Mouse (Mus musculus): ENCODE data around the gene AI481877.
"Not testable (repeated sequence)": the region's sequence is repeated elsewhere in the genome, so short reads cannot be mapped to it uniquely, and the experiment has no call there.

AI481877 gene

DNA sequence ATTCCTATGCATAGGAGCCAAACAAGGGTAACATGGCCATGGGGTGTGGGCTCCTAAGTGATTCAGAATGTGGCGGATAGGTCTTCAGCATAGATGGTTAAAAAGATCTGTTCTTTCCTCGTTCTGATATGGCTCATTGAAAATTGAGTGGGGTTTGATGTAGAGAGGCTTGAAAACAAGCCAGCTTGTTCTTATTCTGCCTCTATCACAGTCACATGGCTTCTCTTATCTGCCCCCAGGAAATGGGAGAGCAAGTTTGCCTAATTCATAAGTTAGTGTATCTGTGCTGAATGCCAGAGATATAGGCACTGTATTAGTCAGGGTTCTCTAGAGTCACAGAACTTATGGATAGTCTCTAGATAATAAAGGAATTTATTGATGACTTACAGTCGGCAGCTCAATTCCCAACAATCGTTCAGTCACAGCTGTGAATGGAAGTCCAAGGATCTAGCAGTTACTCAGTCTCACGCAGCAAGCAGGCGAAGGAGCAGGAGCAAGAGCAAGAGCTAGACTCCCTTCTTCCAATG, at the start of gene AI481877:
AI481877 (minus strand) TSS at position 477 of the 527 bp plus-strand sequence.
- DNase-seq (ENCODE audit: low read depth) = not testable (repeated sequence)

DNA sequence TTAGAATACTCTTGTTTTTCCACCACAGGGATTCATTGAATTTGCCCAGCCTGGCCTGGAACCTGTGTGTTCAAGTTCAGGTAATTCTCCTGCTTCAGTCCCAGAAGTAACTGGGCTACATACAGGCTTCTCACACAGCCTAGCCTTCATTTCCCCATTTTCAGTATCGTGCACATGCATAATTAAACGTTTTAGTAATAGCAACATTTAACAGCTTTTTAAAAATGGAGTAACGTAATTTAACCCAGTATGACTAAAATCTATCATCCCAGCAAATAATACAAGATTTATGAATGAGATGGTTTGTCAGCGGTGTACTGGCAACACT, 49.7 kb upstream of the AI481877 start:
- no peak for DNase-seq (ENCODE audit: low read depth)

DNA sequence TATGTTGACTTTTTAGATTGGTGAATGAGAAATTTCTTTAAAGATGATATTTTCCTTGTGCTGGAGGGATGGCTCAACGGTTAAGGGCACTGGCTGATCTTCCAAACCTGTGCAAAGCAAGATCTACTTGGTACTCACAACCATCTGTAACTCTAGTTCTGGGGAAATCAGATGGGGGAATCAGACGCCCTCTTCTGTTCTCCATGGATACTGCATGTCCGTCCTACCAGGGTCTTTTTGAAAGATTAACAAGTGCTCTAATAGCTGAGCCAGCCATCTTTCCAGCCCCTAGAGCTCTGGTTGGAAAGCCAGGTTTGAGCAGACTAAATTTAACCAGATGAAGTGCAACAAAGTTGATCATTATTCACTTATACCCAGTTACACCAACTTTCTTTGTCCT, 48.5 kb upstream of the AI481877 start:
- DNase-seq (ENCODE audit: low read depth) = peak; percentile 65

DNA sequence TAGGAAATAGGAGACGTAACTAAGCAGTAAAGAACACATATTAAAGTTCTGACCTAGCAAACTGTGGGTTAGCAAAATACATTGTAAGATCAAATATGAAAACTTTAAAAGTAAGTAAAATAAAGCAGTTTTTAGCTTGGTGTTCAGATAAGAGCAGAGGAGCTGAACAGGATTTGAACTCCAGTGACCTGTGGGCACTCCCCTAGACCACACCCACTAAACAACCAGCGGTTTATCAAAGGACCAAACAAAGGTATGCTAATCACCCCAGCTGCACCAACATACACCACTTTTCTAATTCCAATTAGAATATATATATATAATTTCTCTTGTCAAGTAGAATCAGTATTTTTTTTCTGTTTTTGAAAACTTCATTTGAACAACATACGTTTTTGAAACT, 46.9 kb upstream of the AI481877 start:
- no peak for DNase-seq (ENCODE audit: low read depth)

DNA sequence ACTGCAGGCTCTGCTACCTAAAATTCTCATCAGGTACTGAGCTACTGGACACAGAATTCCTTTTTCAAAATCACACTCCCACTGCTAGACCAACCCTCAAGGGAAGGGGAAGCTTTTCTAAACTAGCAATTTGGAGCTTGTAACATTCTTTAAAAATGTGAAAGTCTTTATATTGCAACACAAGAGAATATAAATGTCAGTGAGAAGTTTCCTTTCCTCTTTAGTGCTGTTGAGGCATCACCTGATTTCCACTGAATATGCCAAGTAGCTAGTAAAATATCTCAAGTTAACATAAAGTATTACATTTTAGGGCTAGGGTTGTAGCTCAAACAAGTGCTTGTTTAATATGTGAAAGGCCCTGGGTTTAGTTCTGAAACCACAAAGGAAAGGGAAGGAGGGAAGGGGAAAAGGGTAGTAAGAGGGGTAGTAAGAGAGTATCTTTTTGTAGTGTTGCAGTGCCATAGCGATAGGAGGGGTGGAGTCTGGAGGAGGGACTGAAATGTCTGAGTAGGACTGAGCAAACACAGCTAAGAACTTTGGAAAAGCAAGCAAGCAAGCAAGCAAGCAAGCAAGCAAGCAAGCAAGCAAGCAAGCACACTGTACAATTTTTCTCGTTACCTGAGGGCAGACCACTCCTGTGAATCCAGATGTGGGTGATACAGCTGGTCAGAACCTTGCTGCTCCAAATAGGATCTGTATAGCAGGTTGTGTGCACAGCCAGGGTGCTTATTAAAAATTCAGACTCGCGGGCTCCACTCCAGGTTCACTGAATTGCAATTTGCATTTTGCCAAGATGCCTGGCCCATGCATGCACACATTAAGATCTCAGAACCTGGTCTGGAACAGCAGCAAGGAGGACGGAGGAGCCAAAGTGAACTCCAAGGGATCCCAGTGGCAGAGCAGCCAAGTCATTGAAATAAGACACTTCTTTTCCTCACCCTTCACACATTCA, 42.8 kb upstream of the AI481877 start:
- no peak for DNase-seq (ENCODE audit: low read depth)

DNA sequence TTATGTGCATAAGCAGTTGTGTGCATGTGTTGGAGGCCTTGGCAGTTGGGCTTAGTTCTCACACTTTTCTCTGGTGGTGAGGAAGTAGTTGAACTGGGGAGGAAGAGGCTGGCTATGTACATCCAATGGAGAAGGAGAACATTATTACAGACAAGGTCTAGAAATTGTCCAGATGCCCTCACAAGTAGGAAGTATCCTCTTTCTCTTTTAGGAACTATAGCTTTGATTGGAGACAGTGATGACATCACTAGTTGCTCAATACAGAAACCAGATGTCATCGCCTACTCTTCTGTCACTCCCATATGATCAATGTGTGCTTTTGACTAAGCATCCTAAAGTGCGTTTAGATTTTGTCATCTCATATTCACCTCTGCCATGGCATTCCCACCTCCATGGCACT, 38.8 kb upstream of the AI481877 start:
- DNase-seq (ENCODE audit: low read depth) = no peak

- DNase-seq (ENCODE audit: low read depth) = no peak
Observed at GRCm38 (mm10) chr4:59175929-59176328, 37.1 kb upstream of the AI481877 start.

DNA sequence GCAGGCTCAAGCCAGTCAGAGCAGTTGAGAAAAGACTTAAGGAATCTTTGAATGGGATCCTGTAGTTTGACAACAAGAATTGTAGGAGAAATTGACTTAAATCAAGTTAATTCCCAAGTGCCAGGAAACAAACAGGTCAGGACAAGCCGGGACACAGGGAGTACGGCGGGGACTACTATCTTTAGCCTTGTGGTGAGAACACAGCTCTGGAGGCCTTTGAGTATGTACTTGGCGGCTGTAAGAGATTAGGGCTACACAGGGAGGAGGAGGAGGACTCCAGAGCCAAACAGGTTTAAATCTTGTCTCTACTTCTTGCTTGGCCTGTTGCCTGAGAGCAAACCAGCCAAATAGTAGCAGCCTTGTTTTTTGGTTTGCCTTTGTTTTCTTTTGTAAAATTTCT, 36.2 kb upstream of the AI481877 start:
- DNase-seq (ENCODE audit: low read depth) = no peak

- no peak for DNase-seq (ENCODE audit: low read depth)
Observed at GRCm38 (mm10) chr4:59173181-59173922, 34.6 kb upstream of the AI481877 start.

GRCm38 (mm10) chr4:59172616-59173015, 33.8 kb upstream of the AI481877 start:
- peak; percentile 15 for DNase-seq (ENCODE audit: low read depth)

- DNase-seq (ENCODE audit: low read depth) = no peak
Observed at GRCm38 (mm10) chr4:59169981-59170380, 31.2 kb upstream of the AI481877 start.

- no peak for DNase-seq (ENCODE audit: low read depth)
Observed at GRCm38 (mm10) chr4:59167251-59167847, 28.6 kb upstream of the AI481877 start.

DNA sequence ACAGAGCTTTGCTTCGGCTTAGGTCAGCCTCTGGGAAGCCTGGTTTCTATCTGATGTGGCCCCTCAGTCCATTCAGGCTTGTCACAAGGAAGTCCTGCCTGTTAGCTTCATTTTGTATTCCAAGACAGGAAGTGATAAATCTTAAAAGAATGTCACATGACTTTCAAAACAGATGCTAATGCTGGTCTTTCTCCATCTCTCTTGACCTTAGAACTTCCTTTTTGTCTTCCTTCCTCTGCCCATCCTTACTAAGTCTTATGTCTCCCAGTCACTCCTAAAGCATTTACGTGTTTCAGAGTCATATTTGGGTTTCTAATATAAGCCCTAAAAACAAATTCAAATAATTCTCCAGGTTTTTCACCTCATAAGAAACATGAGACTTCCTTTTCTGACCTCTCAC, 25.3 kb upstream of the AI481877 start:
- DNase-seq (ENCODE audit: low read depth) = no peak

DNA sequence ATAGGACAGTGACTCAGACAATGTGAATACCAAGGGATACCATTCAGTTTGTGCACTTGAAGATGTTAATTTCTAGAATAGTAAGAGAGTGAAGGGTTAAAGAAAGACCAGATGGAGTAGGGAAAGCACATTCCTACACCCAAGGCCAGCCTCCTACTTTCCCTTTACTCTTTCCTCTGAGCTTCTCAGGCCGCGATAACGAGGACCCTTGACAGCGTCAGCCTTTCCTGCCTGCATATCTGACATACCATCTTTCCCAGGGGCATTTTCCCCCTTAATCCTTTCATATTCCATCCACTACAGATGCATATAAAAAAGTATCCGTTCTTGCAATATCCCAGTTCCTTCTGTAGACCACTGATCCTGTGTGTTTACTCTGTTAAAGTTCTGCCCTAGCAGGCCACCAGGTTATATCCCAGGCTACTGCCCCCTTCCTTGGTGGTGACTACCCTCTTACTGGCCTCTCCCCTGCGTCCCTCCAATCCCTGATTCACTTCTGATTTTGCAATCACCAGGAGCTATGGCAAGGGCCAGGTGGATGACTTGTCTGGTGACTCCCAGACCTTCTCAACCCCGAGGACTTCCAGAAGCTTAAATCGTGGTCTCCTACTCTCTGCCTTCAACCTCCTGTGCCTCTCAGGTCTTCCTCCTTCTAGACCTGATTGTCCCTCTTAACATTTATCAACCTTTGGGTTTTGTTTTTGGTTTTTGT, 22.3 kb upstream of the AI481877 start:
- no peak for DNase-seq (ENCODE audit: low read depth)

GRCm38 (mm10) chr4:59160289-59160688, 21.5 kb upstream of the AI481877 start:
- DNase-seq (ENCODE audit: low read depth) = no peak

- no peak for DNase-seq (ENCODE audit: low read depth)
Observed at GRCm38 (mm10) chr4:59157654-59158053, 18.9 kb upstream of the AI481877 start.

DNA sequence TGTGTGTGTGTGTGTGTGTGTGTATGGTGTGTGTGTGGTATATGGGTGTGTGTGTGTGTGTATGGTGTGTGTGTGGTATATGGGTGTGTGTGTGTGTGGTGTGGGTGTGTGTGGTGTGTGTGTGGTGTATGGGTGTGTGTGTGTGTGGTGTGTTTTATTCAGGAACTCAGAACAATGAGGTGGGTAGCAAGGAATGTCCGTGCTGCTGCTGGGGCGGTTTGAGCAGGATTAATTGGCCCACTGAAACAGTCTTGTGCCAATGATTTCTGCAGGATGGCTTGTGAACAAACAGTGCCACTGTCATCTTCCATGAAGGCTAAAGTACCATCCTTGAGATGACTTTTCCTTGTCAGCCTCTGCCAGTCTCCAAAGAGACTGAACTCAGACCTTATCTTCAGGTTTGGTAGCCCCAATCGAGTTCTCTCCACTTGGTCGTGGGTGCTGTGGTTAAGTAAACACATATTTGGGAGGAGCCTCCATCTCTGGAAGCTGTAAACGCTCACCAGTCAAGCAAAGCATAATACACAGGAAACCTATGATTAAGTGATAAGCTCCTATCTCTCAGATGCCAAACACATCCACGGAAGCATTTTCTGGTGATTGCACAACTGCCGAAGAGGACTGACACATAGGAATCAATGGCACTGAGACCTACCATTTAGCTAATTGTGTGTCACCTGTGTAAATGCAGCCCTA, 18.3 kb upstream of the AI481877 start:
- no peak for DNase-seq (ENCODE audit: low read depth)

- no peak for DNase-seq (ENCODE audit: low read depth)
Observed at GRCm38 (mm10) chr4:59151953-59152352, 13.2 kb upstream of the AI481877 start.

GRCm38 (mm10) chr4:59150907-59151306, 12.1 kb upstream of the AI481877 start:
- no peak for DNase-seq (ENCODE audit: low read depth)

DNA sequence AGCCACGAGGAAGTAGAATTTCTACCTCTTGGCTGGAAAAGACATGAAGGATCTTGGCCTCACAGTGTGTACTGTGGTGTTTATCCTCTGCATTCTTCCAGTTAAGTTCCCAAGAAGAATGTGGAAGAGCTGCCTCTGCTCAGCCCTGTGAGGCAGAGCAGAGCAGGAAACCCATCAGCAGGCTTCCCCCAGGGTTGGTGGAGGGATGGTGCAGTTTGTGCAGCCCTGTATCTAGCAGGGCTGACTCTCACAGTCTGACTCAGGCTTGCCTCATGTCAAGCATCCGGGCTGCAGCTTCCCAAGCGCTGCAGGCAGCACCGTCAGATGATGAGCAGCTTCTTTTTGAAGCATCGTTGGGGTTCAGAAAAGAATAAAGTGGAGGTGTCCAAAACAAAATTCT, 10.3 kb upstream of the AI481877 start:
- peak; percentile 32 for DNase-seq (ENCODE audit: low read depth)

DNA sequence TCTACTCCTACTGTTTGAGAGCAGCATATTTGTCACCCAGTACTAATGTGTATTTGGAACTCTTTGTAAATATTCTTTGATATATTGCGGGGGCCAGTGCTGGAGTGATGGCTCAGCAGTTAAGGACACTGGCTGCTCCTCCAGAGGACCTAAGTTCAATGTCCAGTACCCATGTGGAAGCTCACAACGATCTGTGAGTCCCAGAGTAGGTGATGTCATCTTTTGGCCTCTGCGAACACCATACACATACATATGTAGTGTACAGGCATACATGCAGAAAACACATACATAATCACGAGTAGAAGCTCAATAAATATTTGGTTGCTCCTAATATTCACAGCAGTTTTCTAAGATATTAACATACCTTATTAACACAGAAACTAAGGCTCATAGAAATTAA, 9.8 kb downstream of the AI481877 start:
- DNase-seq (ENCODE audit: low read depth) = no peak
